Mouse (Mus musculus): ENCODE measurements around the gene 1700028P14Rik. TPM values are rescaled to one million over a fixed set of nuclear protein-coding genes. Genes with fewer than 3 reads are reported as not detected.
"Not testable (repeated sequence)": the region's sequence is repeated elsewhere in the genome, so short reads cannot be mapped to it uniquely, and the experiment has no call there.

1700028P14Rik gene
- polyA plus RNA-seq, 1 experiment from 2014 or later: not detected

- 93% methylated on average over 8 of the region's 8 CpGs for WGBS
- not testable (repeated sequence) for H3K4me3 ChIP-seq (ENCODE audit: low read depth, low read length)
Observed at GRCm38 (mm10) chr19:23675656-23676055, 23.0 kb upstream of the 1700028P14Rik start.

DNA sequence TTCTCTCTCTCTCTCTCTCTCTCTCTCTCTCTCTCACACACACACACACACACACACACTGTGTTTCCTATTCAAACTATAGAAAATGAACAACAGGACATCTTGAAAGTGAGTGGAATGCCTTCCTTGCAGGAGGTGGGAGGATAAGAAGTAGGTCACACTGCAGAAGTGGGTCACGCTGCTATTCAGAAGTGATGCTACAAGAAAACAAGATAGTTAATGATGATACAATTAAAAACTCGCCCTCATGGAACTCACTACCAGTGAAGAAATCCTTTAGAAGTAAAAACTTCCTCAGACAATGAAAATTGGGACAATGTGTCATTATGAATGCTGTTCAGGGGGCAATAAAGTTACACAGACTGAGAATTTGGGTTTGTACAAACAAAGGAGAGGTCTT lies 20.4 kb upstream of the 1700028P14Rik start:
- Histone ChIP-seq H3K27ac (ENCODE audit: low read length) (no peak overlapping the region), H3K4me3 (ENCODE audit: low read depth, low read length) (no peak overlapping the region), H3K4me2 (replicated peaks; ENCODE audit: low read depth, low read length) (no peak overlapping the region), H3K27me3 (ENCODE audit: control insufficient read depth, insufficient read depth, low read length) (no peaks in the 10 kb centered on the region), H3K36me3 (ENCODE audit: control insufficient read depth, insufficient read depth, low read length) (no peaks in the 10 kb centered on the region), H3K9me3 (ENCODE audit: control insufficient read depth, low read depth, low read length) (no peaks in the 10 kb centered on the region), H3K4me1 (ENCODE audit: control insufficient read depth, insufficient read depth, low read length) (no peaks in the 10 kb centered on the region), H3K9ac (replicated peaks; ENCODE audit: low read depth, low read length) (no peak overlapping the region)
- ATAC-seq (ENCODE audit: insufficient number of reproducible peaks, insufficient read depth, low FRiP score, low read depth): no peak
- WGBS: 71% methylated on average over 2 of the region's 2 CpGs

More at GRCm38 (mm10) chr19:23675656-23676055, 23.0 kb upstream of the 1700028P14Rik start:
- not testable (repeated sequence) for H3K9ac ChIP-seq (replicated peaks; ENCODE audit: low read depth, low read length); H3K27me3 ChIP-seq (ENCODE audit: control insufficient read depth, insufficient read depth, low read length); H3K9me3 ChIP-seq (ENCODE audit: control insufficient read depth, low read depth, low read length); H3K36me3 ChIP-seq (ENCODE audit: control insufficient read depth, insufficient read depth, low read length); H3K4me1 ChIP-seq (ENCODE audit: control insufficient read depth, insufficient read depth, low read length); H3K27ac ChIP-seq (ENCODE audit: low read length); H3K4me2 ChIP-seq (replicated peaks; ENCODE audit: low read depth, low read length); ATAC-seq (ENCODE audit: insufficient number of reproducible peaks, insufficient read depth, low FRiP score, low read depth)

- Histone ChIP-seq H3K4me2 (replicated peaks; ENCODE audit: low read depth, low read length) (no peak overlapping the region), H3K27me3 (ENCODE audit: control insufficient read depth, insufficient read depth, low read length) (no peaks in the 10 kb centered on the region), H3K9me3 (ENCODE audit: control insufficient read depth, low read depth, low read length) (no peaks in the 10 kb centered on the region), H3K9ac (replicated peaks; ENCODE audit: low read depth, low read length) (no peak overlapping the region), H3K36me3 (ENCODE audit: control insufficient read depth, insufficient read depth, low read length) (no peaks in the 10 kb centered on the region), H3K4me1 (ENCODE audit: control insufficient read depth, insufficient read depth, low read length) (no peaks in the 10 kb centered on the region), H3K4me3 (ENCODE audit: low read depth, low read length) (no peak overlapping the region), H3K27ac (ENCODE audit: low read length) (no peak overlapping the region)
- 67% methylated on average over 6 of the region's 6 CpGs for WGBS
- ATAC-seq (ENCODE audit: insufficient number of reproducible peaks, insufficient read depth, low FRiP score, low read depth): no peak
Observed at GRCm38 (mm10) chr19:23668142-23668655, 15.6 kb upstream of the 1700028P14Rik start.

DNA sequence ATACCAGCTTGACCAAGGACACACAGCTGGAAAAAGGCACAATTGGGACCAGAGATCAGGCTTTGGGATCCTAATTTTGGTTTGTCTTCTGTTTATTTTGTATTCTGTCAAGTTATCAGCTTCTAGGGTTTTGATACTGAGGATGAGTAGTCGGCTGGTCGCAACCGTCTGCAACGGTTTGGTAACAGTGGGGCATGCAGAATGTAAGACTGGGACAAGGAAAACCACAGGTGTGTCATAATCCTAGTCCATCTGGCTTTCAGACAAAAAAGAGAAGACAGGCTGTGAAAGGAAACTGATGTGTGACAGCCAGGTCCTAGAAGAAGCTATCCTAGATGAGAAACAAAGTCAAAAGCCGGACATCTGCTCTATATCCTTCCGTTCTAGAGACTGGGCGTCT lies 11.5 kb upstream of the 1700028P14Rik start:
- WGBS: 88% methylated on average over 7 of the region's 7 CpGs
- no peak overlapping the region for H3K9ac ChIP-seq (replicated peaks; ENCODE audit: low read depth, low read length)
- no peak for ATAC-seq (ENCODE audit: insufficient number of reproducible peaks, insufficient read depth, low FRiP score, low read depth)

DNA sequence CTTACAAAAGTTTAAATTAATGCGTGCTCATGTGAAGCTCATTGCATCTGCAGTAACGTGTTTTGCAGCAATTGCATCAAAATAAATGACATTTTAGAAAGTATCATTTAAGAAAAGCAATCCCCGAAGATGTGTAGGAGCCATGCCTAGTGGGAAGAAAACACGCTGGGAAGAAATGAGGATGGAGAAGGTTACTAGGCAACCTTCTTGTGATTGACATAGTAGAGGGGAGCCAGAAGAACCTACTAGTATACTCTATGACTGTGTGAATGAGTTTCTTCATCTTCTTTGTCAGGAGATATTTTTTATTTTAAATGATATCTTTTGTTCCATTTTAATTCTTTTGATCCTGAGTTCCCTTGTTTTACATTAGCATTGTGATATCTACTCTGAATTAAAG lies 5.7 kb upstream of the 1700028P14Rik start:
- Histone ChIP-seq H3K9me3 (ENCODE audit: control insufficient read depth, low read depth, low read length) (no peaks in the 10 kb centered on the region), H3K36me3 (ENCODE audit: control insufficient read depth, insufficient read depth, low read length) (no peaks in the 10 kb centered on the region), H3K4me2 (replicated peaks; ENCODE audit: low read depth, low read length) (no peak overlapping the region), H3K4me3 (ENCODE audit: low read depth, low read length) (no peak overlapping the region), H3K9ac (replicated peaks; ENCODE audit: low read depth, low read length) (no peak overlapping the region), H3K27ac (ENCODE audit: low read length) (no peak overlapping the region), H3K27me3 (ENCODE audit: control insufficient read depth, insufficient read depth, low read length) (no peaks in the 10 kb centered on the region), H3K4me1 (ENCODE audit: control insufficient read depth, insufficient read depth, low read length) (no peaks in the 10 kb centered on the region)
- no peak for ATAC-seq (ENCODE audit: insufficient number of reproducible peaks, insufficient read depth, low FRiP score, low read depth)
- 78% methylated on average over 4 of the region's 4 CpGs for WGBS

More for the DNA sequence above, 11.5 kb upstream of the 1700028P14Rik start:
- H3K27ac ChIP-seq (ENCODE audit: low read length): no peak overlapping the region
- H3K4me2 ChIP-seq (replicated peaks; ENCODE audit: low read depth, low read length): no peak overlapping the region
- no peaks in the 10 kb centered on the region for H3K4me1 ChIP-seq (ENCODE audit: control insufficient read depth, insufficient read depth, low read length)
- H3K36me3 ChIP-seq (ENCODE audit: control insufficient read depth, insufficient read depth, low read length): no peaks in the 10 kb centered on the region
- H3K27me3 ChIP-seq (ENCODE audit: control insufficient read depth, insufficient read depth, low read length): no peaks in the 10 kb centered on the region
- no peak overlapping the region for H3K4me3 ChIP-seq (ENCODE audit: low read depth, low read length)
- H3K9me3 ChIP-seq (ENCODE audit: control insufficient read depth, low read depth, low read length): no peaks in the 10 kb centered on the region

DNA sequence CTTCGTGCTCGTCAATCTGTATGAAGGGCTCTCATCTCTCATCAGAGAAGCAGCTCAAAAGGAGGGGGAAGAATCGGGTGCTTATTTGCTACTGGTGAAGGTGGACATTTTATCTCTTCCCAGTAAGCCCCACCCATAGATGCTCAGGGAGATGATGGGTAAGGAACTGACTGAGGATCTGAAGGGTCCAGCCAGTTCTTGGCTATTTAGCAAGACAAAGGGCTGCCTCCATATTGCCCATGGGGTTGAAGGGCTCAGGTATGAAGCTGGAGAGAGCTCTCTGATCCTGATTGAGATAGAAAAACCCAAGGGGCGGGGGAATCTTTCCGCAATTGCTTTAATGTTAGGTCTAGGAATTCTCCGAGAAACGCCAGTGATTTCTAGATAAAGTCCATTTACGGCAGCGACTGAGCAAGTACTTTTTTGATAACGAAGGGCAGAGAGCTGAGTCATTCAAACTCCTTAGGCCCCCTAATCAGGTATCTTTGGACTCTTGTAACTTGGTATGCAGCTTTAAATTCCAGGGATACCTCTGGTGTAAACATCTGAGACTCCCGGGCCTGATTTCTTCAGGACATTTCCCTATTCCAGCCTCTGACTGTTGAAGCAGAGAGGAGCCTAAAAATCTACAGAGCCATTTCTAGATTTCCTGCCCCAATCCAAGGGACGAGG lies 4.8 kb upstream of the 1700028P14Rik start:
- ATAC-seq (ENCODE audit: insufficient number of reproducible peaks, insufficient read depth, low FRiP score, low read depth): no peak
- no peak overlapping the region for H3K4me2 ChIP-seq (replicated peaks; ENCODE audit: low read depth, low read length)
- H3K4me3 ChIP-seq (ENCODE audit: low read depth, low read length): no peak overlapping the region
- no peaks in the 10 kb centered on the region for H3K27me3 ChIP-seq (ENCODE audit: control insufficient read depth, insufficient read depth, low read length)
- no peaks in the 10 kb centered on the region for H3K9me3 ChIP-seq (ENCODE audit: control insufficient read depth, low read depth, low read length)
- WGBS: 44% methylated on average over 12 of the region's 12 CpGs
- H3K36me3 ChIP-seq (ENCODE audit: control insufficient read depth, insufficient read depth, low read length): no peaks in the 10 kb centered on the region
- H3K27ac ChIP-seq (ENCODE audit: low read length): no peak overlapping the region
- H3K9ac ChIP-seq (replicated peaks; ENCODE audit: low read depth, low read length): no peak overlapping the region
- H3K4me1 ChIP-seq (ENCODE audit: control insufficient read depth, insufficient read depth, low read length): no peaks in the 10 kb centered on the region

DNA sequence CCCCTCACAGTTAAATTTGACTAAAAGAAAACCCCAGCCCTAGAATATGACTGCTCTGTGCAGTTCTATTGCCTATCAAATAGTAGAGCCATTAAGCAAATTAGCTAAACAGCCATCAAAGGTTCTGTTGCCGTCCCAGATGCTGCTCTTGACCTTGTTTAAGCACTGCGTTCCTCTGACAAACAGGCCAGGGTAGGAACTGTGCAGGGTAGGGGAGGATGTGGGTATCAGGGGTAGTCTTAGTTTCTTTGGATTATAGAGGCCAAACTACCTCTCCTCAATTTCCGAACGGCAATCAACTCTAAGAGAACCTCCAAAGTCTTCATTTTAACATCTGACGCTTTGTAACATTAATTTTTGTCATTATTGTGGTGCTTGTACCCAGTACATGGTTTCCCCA lies 542 bp upstream of the 1700028P14Rik start:
- no peak for ATAC-seq (ENCODE audit: insufficient number of reproducible peaks, insufficient read depth, low FRiP score, low read depth)
- Histone ChIP-seq H3K36me3 (ENCODE audit: control insufficient read depth, insufficient read depth, low read length) (no peaks in the 10 kb centered on the region), H3K9me3 (ENCODE audit: control insufficient read depth, low read depth, low read length) (no peaks in the 10 kb centered on the region), H3K9ac (replicated peaks; ENCODE audit: low read depth, low read length) (no peak overlapping the region), H3K27ac (ENCODE audit: low read length) (no peak overlapping the region), H3K4me3 (ENCODE audit: low read depth, low read length) (no peak overlapping the region), H3K4me1 (ENCODE audit: control insufficient read depth, insufficient read depth, low read length) (no peaks in the 10 kb centered on the region), H3K27me3 (ENCODE audit: control insufficient read depth, insufficient read depth, low read length) (no peaks in the 10 kb centered on the region), H3K4me2 (replicated peaks; ENCODE audit: low read depth, low read length) (peak overlapping the region; percentile 31; the same call in 1 of the 2 replicates)
- 89% methylated on average over 5 of the region's 5 CpGs for WGBS

DNA sequence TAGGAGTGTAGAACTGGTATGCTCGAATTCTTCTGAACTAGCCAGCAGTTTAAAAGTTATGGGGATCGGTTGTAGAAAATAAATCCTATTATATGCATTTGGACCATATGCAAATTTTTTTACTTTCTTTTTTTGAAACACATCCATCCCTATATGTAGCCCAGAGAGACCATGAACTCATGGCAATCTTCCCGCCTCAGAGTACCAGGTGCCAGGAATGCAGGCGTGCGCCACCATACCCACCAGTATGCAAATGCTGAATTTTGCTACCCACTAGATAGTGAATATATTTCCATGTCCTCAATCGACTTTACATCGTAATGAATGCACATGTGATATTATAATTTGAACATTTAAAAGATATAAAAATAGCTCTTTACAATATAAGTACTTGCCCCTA lies 5.3 kb downstream of the 1700028P14Rik start:
- Histone ChIP-seq H3K36me3 (ENCODE audit: control insufficient read depth, insufficient read depth, low read length) (no peaks in the 10 kb centered on the region), H3K4me1 (ENCODE audit: control insufficient read depth, insufficient read depth, low read length) (no peaks in the 10 kb centered on the region), H3K27me3 (ENCODE audit: control insufficient read depth, insufficient read depth, low read length) (no peaks in the 10 kb centered on the region), H3K27ac (ENCODE audit: low read length) (no peak overlapping the region), H3K9me3 (ENCODE audit: control insufficient read depth, low read depth, low read length) (no peaks in the 10 kb centered on the region), H3K4me3 (ENCODE audit: low read depth, low read length) (no peak overlapping the region), H3K9ac (replicated peaks; ENCODE audit: low read depth, low read length) (no peak overlapping the region), H3K4me2 (replicated peaks; ENCODE audit: low read depth, low read length) (no peak overlapping the region)
- no peak for ATAC-seq (ENCODE audit: insufficient number of reproducible peaks, insufficient read depth, low FRiP score, low read depth)
- WGBS: 94% methylated on average over 7 of the region's 7 CpGs

GRCm38 (mm10) chr19:23645347-23645746 lies 7.3 kb downstream of the 1700028P14Rik start:
- Histone ChIP-seq H3K4me1 (ENCODE audit: control insufficient read depth, insufficient read depth, low read length) (no peaks in the 10 kb centered on the region), H3K4me2 (replicated peaks; ENCODE audit: low read depth, low read length) (no peak overlapping the region), H3K9me3 (ENCODE audit: control insufficient read depth, low read depth, low read length) (no peaks in the 10 kb centered on the region), H3K27me3 (ENCODE audit: control insufficient read depth, insufficient read depth, low read length) (no peaks in the 10 kb centered on the region), H3K4me3 (ENCODE audit: low read depth, low read length) (no peak overlapping the region), H3K36me3 (ENCODE audit: control insufficient read depth, insufficient read depth, low read length) (no peaks in the 10 kb centered on the region), H3K9ac (replicated peaks; ENCODE audit: low read depth, low read length) (no peak overlapping the region), H3K27ac (ENCODE audit: low read length) (no peak overlapping the region)
- WGBS: 79% methylated on average over 7 of the region's 7 CpGs
- ATAC-seq (ENCODE audit: insufficient number of reproducible peaks, insufficient read depth, low FRiP score, low read depth): no peak

Measured in stomach, embryonic 14.5 days (tissue).